Mouse (Mus musculus) ES-CJ7 (cell line): ENCODE measurements around the gene Ppp1r15a.
"Not testable (repeated sequence)": the region's sequence is repeated elsewhere in the genome, so short reads cannot be mapped to it uniquely, and the experiment has no call there.

Experiments
- DNase-seq: peaks from one replicate; pipeline ENCODE4 v3.0.0; 2011; ENCODE audit warnings: low read depth, low spot score

Ppp1r15a gene

GRCm38 (mm10) chr7:45551512-45551883 is 25.4 kb upstream of the Ppp1r15a start:
- DNase-seq = peak; percentile 97

GRCm38 (mm10) chr7:45550821-45551511 is 24.9 kb upstream of the Ppp1r15a start:
- peak; percentile 80 for DNase-seq

GRCm38 (mm10) chr7:45549641-45550436 is 23.8 kb upstream of the Ppp1r15a start:
- DNase-seq = peak; percentile 75

- DNase-seq = no peak
These were observed 18.5 kb upstream of the Ppp1r15a start for GRCm38 (mm10) chr7:45544525-45544924.

GRCm38 (mm10) chr7:45540213-45540612 is 14.1 kb upstream of the Ppp1r15a start:
- DNase-seq = no peak

GRCm38 (mm10) chr7:45539095-45539494 is 13.0 kb upstream of the Ppp1r15a start:
- no peak for DNase-seq

- DNase-seq = peak; percentile 61
These were observed 12.3 kb upstream of the Ppp1r15a start for GRCm38 (mm10) chr7:45538163-45539041.

GRCm38 (mm10) chr7:45537602-45538001 is 11.5 kb upstream of the Ppp1r15a start:
- no peak for DNase-seq

- DNase-seq = no peak
These were observed 9.6 kb upstream of the Ppp1r15a start for GRCm38 (mm10) chr7:45535676-45536075.

GRCm38 (mm10) chr7:45530643-45531042 is 4.6 kb upstream of the Ppp1r15a start:
- DNase-seq = no peak

- DNase-seq = no peak
These were observed 3.4 kb upstream of the Ppp1r15a start for GRCm38 (mm10) chr7:45529461-45529860.

- not testable (repeated sequence) for DNase-seq
These were observed 1.1 kb upstream of the Ppp1r15a start for GRCm38 (mm10) chr7:45527169-45527568.

GRCm38 (mm10) chr7:45526474-45527120 is 529 bp upstream of the Ppp1r15a start:
- DNase-seq = peak; percentile 80

GRCm38 (mm10) chr7:45524841-45525621 is 1.0 kb downstream of the Ppp1r15a start:
- DNase-seq = no peak

GRCm38 (mm10) chr7:45523678-45524170 is 2.3 kb downstream of the Ppp1r15a start:
- no peak for DNase-seq

GRCm38 (mm10) chr7:45522957-45523676 is 3.0 kb downstream of the Ppp1r15a start:
- DNase-seq = peak; percentile 82

- DNase-seq = no peak
These were observed 3.8 kb downstream of the Ppp1r15a start for GRCm38 (mm10) chr7:45522194-45522752.

- DNase-seq = peak; percentile 94
These were observed 4.3 kb downstream of the Ppp1r15a start for GRCm38 (mm10) chr7:45521728-45522184.

- no peak for DNase-seq
These were observed 5.5 kb downstream of the Ppp1r15a start for GRCm38 (mm10) chr7:45520605-45521004.
